9 mouse cellular contexts compared by ENCODE assay signal in genomic region chr10:80347514-80347967, GRCm38 (mm10). TPM values are rescaled to one million over a fixed set of nuclear protein-coding genes. Genes with fewer than 3 reads are reported as not detected.
DNase-seq lines count a peak whose midpoint lies in the region; ATAC-seq and TF ChIP-seq lines count a peak whose summit lies in the region.
"Had no signal": no experiment of that assay in that cellular context is flagged by ENCODE, and none has a peak within 500 bp of the region (broad histone marks: within the 10 kb centered on the region; RNA-seq: fewer than 3 reads in every experiment).

No protein-coding gene starts in this region.

- H3K4me3 ChIP-seq in hindbrain, embryonic 10.5 days: peak overlapping the region; percentile 45
- no peak overlapping the region for H3K4me3 ChIP-seq in hindbrain, embryonic 14.5 days (replicated peaks; ENCODE audit: low read length)
- H3K4me3 ChIP-seq in ES-Bruce4 (ENCODE audit: low read depth, low read length): peak overlapping the region; percentile 73
- peak overlapping the region; percentile 41 to 44 for H3K4me3 ChIP-seq in heart, embryonic 14.5 days (ENCODE audit: control insufficient read depth in 1 of 2, insufficient read depth in 1 of 2, low read depth in 1 of 2, low read length in 2 of 2)
- peak overlapping the region; percentile 46 for H3K4me3 ChIP-seq in liver, postnatal 0 days (ENCODE audit: low read depth, low read length)

- H3K27ac ChIP-seq in hindbrain, embryonic 10.5 days: no peak overlapping the region
- no peak overlapping the region for H3K27ac ChIP-seq in hindbrain, embryonic 14.5 days
- no peak overlapping the region for H3K27ac ChIP-seq in ES-Bruce4 (ENCODE audit: insufficient read depth, low read length)
- no peak overlapping the region for H3K27ac ChIP-seq in heart, embryonic 14.5 days (replicated peaks in 1 of 2; ENCODE audit: control insufficient read depth in 1 of 2, insufficient read depth in 1 of 2, low read depth in 2 of 2, low read length in 2 of 2)
- no peak overlapping the region for H3K27ac ChIP-seq in liver, postnatal 0 days (ENCODE audit: low read depth)
- H3K27ac ChIP-seq: midbrain, embryonic 12.5 days had no signal

- peaks cover 57% of the 10 kb centered on the region for H3K4me1 ChIP-seq in hindbrain, embryonic 10.5 days (replicated peaks)
- peaks cover 8% of the 10 kb centered on the region for H3K4me1 ChIP-seq in hindbrain, embryonic 14.5 days (replicated peaks; ENCODE audit: control insufficient read depth, insufficient read depth, low read length)
- peaks cover 3% of the 10 kb centered on the region for H3K4me1 ChIP-seq in ES-Bruce4 (ENCODE audit: control insufficient read depth, insufficient read depth, low read length)
- peaks cover 17 to 50% of the 10 kb centered on the region in 2 experiments; a peak in 3 of 4 replicates for H3K4me1 ChIP-seq in heart, embryonic 14.5 days (ENCODE audit: control insufficient read depth in 2 of 2, insufficient read depth in 2 of 2, low read length in 2 of 2)
- H3K4me1 ChIP-seq in liver, postnatal 0 days (ENCODE audit: insufficient read depth): peaks cover 47% of the 10 kb centered on the region

- 22% methylated on average over 17 of the region's 17 CpGs for WGBS in hindbrain, embryonic 10.5 days
- 14% methylated on average over 17 of the region's 17 CpGs for WGBS in hindbrain, embryonic 14.5 days
- WGBS in heart, embryonic 14.5 days: 10% methylated on average over 17 of the region's 17 CpGs
- 13% methylated on average over 17 of the region's 17 CpGs for WGBS in liver, postnatal 0 days (ENCODE audit: insufficient replicate concordance)

- TF ChIP-seq POLR2A in ES-Bruce4 (IDR thresholded peaks at IDR 0.05; ENCODE audit: insufficient read depth, low read length): no peak

- no peaks in the 10 kb centered on the region for H3K36me3 ChIP-seq in hindbrain, embryonic 10.5 days
- H3K36me3 ChIP-seq in hindbrain, embryonic 14.5 days (replicated peaks; ENCODE audit: control insufficient read depth, insufficient read depth): no peaks in the 10 kb centered on the region
- no peaks in the 10 kb centered on the region for H3K36me3 ChIP-seq in ES-Bruce4 (ENCODE audit: control insufficient read depth, insufficient read depth, low read length, poor library complexity, severe bottlenecking)
- no peaks in the 10 kb centered on the region for H3K36me3 ChIP-seq in heart, embryonic 14.5 days (ENCODE audit: control insufficient read depth, insufficient read depth, low read length)
- no peaks in the 10 kb centered on the region for H3K36me3 ChIP-seq in liver, postnatal 0 days (replicated peaks; ENCODE audit: insufficient read depth, low read length)
- H3K36me3 ChIP-seq: midbrain, embryonic 12.5 days had no signal

- no peak for TF ChIP-seq EP300 in ES-Bruce4 (IDR thresholded peaks at IDR 0.05; ENCODE audit: insufficient read depth, low read depth, low read length)
- TF ChIP-seq EP300 in liver, postnatal 0 days (IDR thresholded peaks at IDR 0.05; ENCODE audit: low read depth): no peak

- TF ChIP-seq CTCF in ES-Bruce4 (IDR thresholded peaks at IDR 0.05; ENCODE audit: low read depth, low read length): no peak
- no peak for TF ChIP-seq CTCF in liver, postnatal 0 days (IDR thresholded peaks at IDR 0.05; ENCODE audit: low read depth)

- no peak overlapping the region for H3K4me2 ChIP-seq in hindbrain, embryonic 14.5 days (replicated peaks)
- H3K4me2 ChIP-seq in heart, embryonic 14.5 days (ENCODE audit: low read length): peak overlapping the region; percentile 72
- H3K4me2 ChIP-seq in liver, postnatal 0 days (ENCODE audit: low read depth, low read length): peak overlapping the region; percentile 80

- no peak overlapping the region for H3K9ac ChIP-seq in hindbrain, embryonic 14.5 days
- H3K9ac ChIP-seq in ES-Bruce4 (ENCODE audit: low read depth, poor library complexity, severe bottlenecking): peak overlapping the region; percentile 59
- peak overlapping the region; percentile 73 for H3K9ac ChIP-seq in heart, embryonic 14.5 days (ENCODE audit: low read length)
- H3K9ac ChIP-seq in liver, postnatal 0 days (replicated peaks): peak overlapping the region; percentile 57
- H3K9ac ChIP-seq: midbrain, embryonic 12.5 days had no signal

- peaks cover 100% of the 10 kb centered on the region for H3K27me3 ChIP-seq in hindbrain, embryonic 10.5 days (ENCODE audit: insufficient read depth, poor library complexity, severe bottlenecking)
- H3K27me3 ChIP-seq in hindbrain, embryonic 14.5 days (ENCODE audit: control insufficient read depth, insufficient read depth, low read length): peaks cover 99% of the 10 kb centered on the region
- H3K27me3 ChIP-seq in ES-Bruce4 (ENCODE audit: control insufficient read depth, insufficient read depth, low read length, poor library complexity, severe bottlenecking): no peaks in the 10 kb centered on the region
- peaks cover 88% of the 10 kb centered on the region for H3K27me3 ChIP-seq in heart, embryonic 14.5 days (ENCODE audit: control insufficient read depth, insufficient read depth, low read length)
- H3K27me3 ChIP-seq in liver, postnatal 0 days (ENCODE audit: insufficient read depth, low read length): peaks cover 44% of the 10 kb centered on the region

- no peaks in the 10 kb centered on the region for H3K9me3 ChIP-seq in hindbrain, embryonic 10.5 days
- no peaks in the 10 kb centered on the region for H3K9me3 ChIP-seq in hindbrain, embryonic 14.5 days (ENCODE audit: control insufficient read depth, low read length)
- no peaks in the 10 kb centered on the region for H3K9me3 ChIP-seq in ES-Bruce4 (replicated peaks; ENCODE audit: control insufficient read depth, insufficient read depth, low read length, poor library complexity, severe bottlenecking)
- H3K9me3 ChIP-seq in heart, embryonic 14.5 days (ENCODE audit: control insufficient read depth, low read length): no peaks in the 10 kb centered on the region
- H3K9me3 ChIP-seq in liver, postnatal 0 days (ENCODE audit: low read length): no peaks in the 10 kb centered on the region
- H3K9me3 ChIP-seq: midbrain, embryonic 12.5 days had no signal

- ATAC-seq in hindbrain, embryonic 14.5 days (ENCODE audit: low FRiP score): no peak
- no peak for ATAC-seq in heart, embryonic 14.5 days (ENCODE audit: insufficient number of reproducible peaks, insufficient read depth, low FRiP score, low read depth)
- ATAC-seq in liver, postnatal 0 days: no peak
- ATAC-seq in activated CD4-positive, CD25-positive, alpha-beta regulatory T cell, adult 4 months: no peak

- DNase-seq in hindbrain, embryonic 10.5 days (ENCODE audit: low spot score): no peak
- DNase-seq in hindbrain, embryonic 14.5 days (ENCODE audit: low spot score): no peak
- DNase-seq in liver, postnatal 0 days: peak; percentile 58
- no peak for DNase-seq in left cerebral cortex, postnatal 4 days
- DNase-seq in embryo, embryonic 10.5 days (ENCODE audit: low spot score): no peak

- intact Hi-C loops in left cerebral cortex, postnatal 4 days (cut with DNase I): no loop called here

RNA-seq across cellular contexts. Expression of gene Adamtsl5, which starts 0.7 kb away (rescaled TPM):
- polyA plus RNA-seq in hindbrain, embryonic 10.5 days (2016; fragmentation: Nextera tagmentation; extraction: Ambion mirVana): 0.45 and 1.3 TPM in 2 replicates
- polyA plus RNA-seq in hindbrain, embryonic 14.5 days (2014; fragmentation: Nextera tagmentation; extraction: Ambion mirVana): 0.84 and 0.90 TPM in 2 replicates
- polyA plus RNA-seq in ES-Bruce4 (2011; ENCODE audit: insufficient read depth, insufficient read length, low read depth, missing spikeins): 3.8 and 5.4 TPM in 2 replicates
- polyA plus RNA-seq in heart, embryonic 14.5 days (2014; fragmentation: Nextera tagmentation; extraction: Ambion mirVana): 6.8 and 7.8 TPM in 2 replicates
- 1.5 and 1.8 TPM in 2 replicates for polyA plus RNA-seq in liver, postnatal 0 days (2015; fragmentation: Nextera tagmentation; extraction: Ambion mirVana)
- not detected for polyA plus RNA-seq in activated CD4-positive, CD25-positive, alpha-beta regulatory T cell, adult 4 months (2017; shearing (Covaris generic))
- total RNA-seq in left cerebral cortex, postnatal 4 days (2021): under 1 TPM; 0.56 to 0.72 TPM

RNA-seq across cellular contexts. Expression of gene Plk5, which starts 8.7 kb away (rescaled TPM):
- polyA plus RNA-seq in hindbrain, embryonic 10.5 days (2016; fragmentation: Nextera tagmentation; extraction: Ambion mirVana): 0.22 and 0.44 TPM in 2 replicates
- polyA plus RNA-seq in hindbrain, embryonic 14.5 days (2014; fragmentation: Nextera tagmentation; extraction: Ambion mirVana): 3.6 and 4.1 TPM in 2 replicates
- polyA plus RNA-seq in ES-Bruce4 (2011; ENCODE audit: insufficient read depth, insufficient read length, low read depth, missing spikeins): 11.1 and 12.6 TPM in 2 replicates
- polyA plus RNA-seq in heart, embryonic 14.5 days (2014; fragmentation: Nextera tagmentation; extraction: Ambion mirVana): not detected in 2 replicates
- polyA plus RNA-seq in liver, postnatal 0 days (2015; fragmentation: Nextera tagmentation; extraction: Ambion mirVana): 0.08 and 0.20 TPM in 2 replicates
- not detected for polyA plus RNA-seq in activated CD4-positive, CD25-positive, alpha-beta regulatory T cell, adult 4 months (2017; shearing (Covaris generic))
- 1 to 10 TPM; 4.2 to 6.1 TPM for total RNA-seq in left cerebral cortex, postnatal 4 days (2021)

RNA-seq across cellular contexts. Expression of gene Reep6, which starts 17.8 kb away (rescaled TPM):
- 7.2 and 11.2 TPM in 2 replicates for polyA plus RNA-seq in hindbrain, embryonic 10.5 days (2016; fragmentation: Nextera tagmentation; extraction: Ambion mirVana)
- polyA plus RNA-seq in hindbrain, embryonic 14.5 days (2014; fragmentation: Nextera tagmentation; extraction: Ambion mirVana): 5.3 and 5.8 TPM in 2 replicates
- 17.3 and 17.6 TPM in 2 replicates for polyA plus RNA-seq in ES-Bruce4 (2011; ENCODE audit: insufficient read depth, insufficient read length, low read depth, missing spikeins)
- 1.4 and 1.6 TPM in 2 replicates for polyA plus RNA-seq in heart, embryonic 14.5 days (2014; fragmentation: Nextera tagmentation; extraction: Ambion mirVana)
- polyA plus RNA-seq in liver, postnatal 0 days (2015; fragmentation: Nextera tagmentation; extraction: Ambion mirVana): 167 and 174 TPM in 2 replicates
- polyA plus RNA-seq in activated CD4-positive, CD25-positive, alpha-beta regulatory T cell, adult 4 months (2017; shearing (Covaris generic)): not detected
- total RNA-seq in left cerebral cortex, postnatal 4 days (2021): 10 to 100 TPM; 13.3 to 14.8 TPM

RNA-seq across cellular contexts. Expression of gene Pcsk4, which starts 18.2 kb away (rescaled TPM):
- 3.3 and 3.9 TPM in 2 replicates for polyA plus RNA-seq in hindbrain, embryonic 10.5 days (2016; fragmentation: Nextera tagmentation; extraction: Ambion mirVana)
- polyA plus RNA-seq in hindbrain, embryonic 14.5 days (2014; fragmentation: Nextera tagmentation; extraction: Ambion mirVana): 4.4 and 4.7 TPM in 2 replicates
- polyA plus RNA-seq in ES-Bruce4 (2011; ENCODE audit: insufficient read depth, insufficient read length, low read depth, missing spikeins): 2.8 and 3.1 TPM in 2 replicates
- polyA plus RNA-seq in heart, embryonic 14.5 days (2014; fragmentation: Nextera tagmentation; extraction: Ambion mirVana): 1.4 TPM in 2 replicates
- polyA plus RNA-seq in liver, postnatal 0 days (2015; fragmentation: Nextera tagmentation; extraction: Ambion mirVana): 5.6 TPM in 2 replicates
- polyA plus RNA-seq in activated CD4-positive, CD25-positive, alpha-beta regulatory T cell, adult 4 months (2017; shearing (Covaris generic)): 10 to 100 TPM in 1 of 2 experiments, 1 to 10 TPM in 1; 6.7 to 11.9 TPM
- total RNA-seq in left cerebral cortex, postnatal 4 days (2021): 10 to 100 TPM in 1 of 2 experiments, 1 to 10 TPM in 1; 8.1 to 10.5 TPM

RNA-seq across cellular contexts. Expression of gene 2310011J03Rik, which starts 27.2 kb away (rescaled TPM):
- 55.6 and 60.9 TPM in 2 replicates for polyA plus RNA-seq in hindbrain, embryonic 10.5 days (2016; fragmentation: Nextera tagmentation; extraction: Ambion mirVana)
- 23.3 and 24.5 TPM in 2 replicates for polyA plus RNA-seq in hindbrain, embryonic 14.5 days (2014; fragmentation: Nextera tagmentation; extraction: Ambion mirVana)
- 11.6 and 13.2 TPM in 2 replicates for polyA plus RNA-seq in ES-Bruce4 (2011; ENCODE audit: insufficient read depth, insufficient read length, low read depth, missing spikeins)
- polyA plus RNA-seq in heart, embryonic 14.5 days (2014; fragmentation: Nextera tagmentation; extraction: Ambion mirVana): 28.9 and 30.8 TPM in 2 replicates
- polyA plus RNA-seq in liver, postnatal 0 days (2015; fragmentation: Nextera tagmentation; extraction: Ambion mirVana): 25.5 and 27.4 TPM in 2 replicates
- polyA plus RNA-seq in activated CD4-positive, CD25-positive, alpha-beta regulatory T cell, adult 4 months (2017; shearing (Covaris generic)): 10 to 100 TPM; 44.0 to 54.5 TPM
- total RNA-seq in left cerebral cortex, postnatal 4 days (2021): 10 to 100 TPM; 13.6 to 14.2 TPM
